Mouse (Mus musculus) neural tube, embryonic 10.5 days (tissue): ENCODE data around the gene Zfp61.

Experiments used
- DNase-seq: peaks from one replicate; pipeline ENCODE4 v3.0.0-alpha.2; 2017; ENCODE audit warnings: low spot score; ENCODE audit errors: extremely low spot score

Gene Zfp61

GRCm38 (mm10) chr7:24260000-24260312, 41.1 kb downstream of the Zfp61 start:
- no peak for DNase-seq

DNA sequence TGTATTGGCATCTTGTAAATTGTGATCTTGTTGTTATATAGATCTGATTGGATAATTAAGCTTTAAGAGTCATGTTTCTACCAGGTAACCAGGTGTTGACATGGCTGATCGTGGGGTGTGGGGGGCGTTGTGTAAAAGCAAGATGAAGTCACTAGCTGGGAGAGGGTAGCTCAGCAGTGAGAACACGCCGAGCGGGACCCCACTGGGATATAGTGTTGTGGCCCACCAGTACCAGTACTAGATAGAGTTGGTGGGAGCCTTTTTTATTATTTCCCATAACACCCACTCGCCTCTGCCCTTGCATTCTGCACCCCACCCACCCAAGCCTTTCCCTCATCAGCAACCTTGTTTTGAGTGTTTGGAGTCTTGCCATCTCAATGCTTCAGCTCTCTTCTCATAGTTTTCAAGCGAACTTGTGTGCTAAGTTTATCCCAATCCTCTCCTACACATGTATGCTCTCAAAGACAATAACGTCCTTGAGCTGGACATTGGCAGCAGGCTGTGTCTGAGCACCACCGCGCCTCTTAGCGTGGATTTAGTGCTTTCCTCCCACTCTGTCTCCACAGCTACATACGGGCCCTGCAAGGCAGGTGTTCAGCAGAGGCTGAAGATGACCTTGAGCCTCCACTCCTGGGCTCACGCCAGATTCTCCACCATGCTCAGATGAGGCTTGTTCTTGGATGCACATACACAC, 41.6 kb downstream of the Zfp61 start:
- no peak for DNase-seq

- peak; percentile 73 for DNase-seq
These were observed 46.2 kb downstream of the Zfp61 start, which contains the start of gene Zfp108 for GRCm38 (mm10) chr7:24254633-24255474. TSS of gene Zfp108 (plus strand) at chr7:24254794.

DNA sequence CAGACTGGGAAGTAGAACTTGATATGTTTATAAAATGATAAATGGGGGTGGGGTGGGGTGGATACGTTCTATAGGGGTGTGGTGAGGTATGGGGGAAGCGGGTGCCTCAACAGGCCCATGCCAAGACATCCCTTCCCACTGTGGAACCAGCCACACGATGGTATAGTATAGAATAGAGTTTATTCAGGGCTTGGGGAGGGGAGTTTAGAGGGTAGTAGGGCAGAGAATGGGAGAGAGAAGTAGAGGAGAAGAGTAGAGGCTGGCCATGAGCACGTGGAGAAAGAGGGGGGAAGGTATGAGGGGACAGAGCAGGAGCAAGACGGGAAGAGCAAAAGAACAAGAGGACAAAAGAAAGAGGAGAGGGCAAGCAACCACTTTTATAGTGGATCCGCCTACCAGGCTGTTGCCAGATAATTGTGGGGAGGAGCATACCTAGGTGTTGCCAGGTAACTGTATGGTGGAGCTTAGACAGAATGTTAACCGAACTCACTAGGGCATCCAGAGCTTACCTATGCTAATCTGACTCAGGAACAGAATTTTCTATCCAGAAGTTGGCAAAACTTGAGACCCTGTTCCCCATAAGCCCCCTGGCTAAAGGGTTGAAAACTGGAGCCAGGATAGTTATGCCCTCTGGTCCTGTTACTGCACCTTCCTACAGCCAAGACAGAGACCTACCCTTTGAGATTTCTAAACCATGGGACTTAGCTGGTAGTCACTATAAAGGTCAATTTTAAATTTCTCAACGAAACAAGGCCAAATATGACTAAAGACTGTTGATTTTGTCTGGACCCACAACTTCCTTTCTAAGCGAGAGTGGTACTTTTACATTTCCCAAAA, 47.0 kb downstream of the Zfp61 start:
- no peak for DNase-seq
